Mouse (Mus musculus): Measurements from ENCODE around the gene Lix1. TPM values are rescaled to one million over a fixed set of nuclear protein-coding genes. Genes with fewer than 3 reads are reported as not detected.

Gene Lix1
- polyA plus RNA-seq, 1 experiment from 2014 or later, result 34.1 TPM

DNA sequence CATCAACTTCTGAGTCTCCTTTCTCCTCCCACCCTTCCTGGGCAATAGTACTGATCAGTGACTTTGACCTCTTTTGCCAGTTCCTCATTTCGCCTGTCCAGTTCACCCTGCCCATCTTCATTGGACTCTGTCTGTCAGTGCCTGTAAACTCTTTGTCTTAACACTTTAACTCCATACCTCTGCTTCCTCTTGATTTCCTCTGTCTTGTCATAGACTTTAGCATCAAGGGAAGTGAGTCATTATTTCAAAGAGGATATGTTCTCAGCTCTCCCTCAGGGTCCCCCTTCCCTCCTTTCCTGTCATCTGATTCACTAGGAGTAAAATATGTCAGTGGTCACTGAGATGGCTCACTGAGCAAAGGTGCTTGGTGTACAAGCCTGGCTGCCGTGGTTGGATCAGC is 3.8 kb upstream of the Lix1 start:
- H3K4me1 ChIP-seq, result peaks cover 32% of the 10 kb centered on the region
- no peaks in the 10 kb centered on the region for H3K9me3 ChIP-seq
- 91% methylated on average over 2 of the region's 2 CpGs for WGBS
- H3K27me3 ChIP-seq, result no peaks in the 10 kb centered on the region
- no peaks in the 10 kb centered on the region; the same call in 1 of the 2 replicates for H3K36me3 ChIP-seq
- H3K4me2 ChIP-seq (replicated peaks), result no peak overlapping the region
- no peak overlapping the region for H3K9ac ChIP-seq (replicated peaks)
- no peak overlapping the region for H3K4me3 ChIP-seq
- no peak overlapping the region for H3K27ac ChIP-seq (replicated peaks)
- ATAC-seq (replicated peaks), result no peak

DNA sequence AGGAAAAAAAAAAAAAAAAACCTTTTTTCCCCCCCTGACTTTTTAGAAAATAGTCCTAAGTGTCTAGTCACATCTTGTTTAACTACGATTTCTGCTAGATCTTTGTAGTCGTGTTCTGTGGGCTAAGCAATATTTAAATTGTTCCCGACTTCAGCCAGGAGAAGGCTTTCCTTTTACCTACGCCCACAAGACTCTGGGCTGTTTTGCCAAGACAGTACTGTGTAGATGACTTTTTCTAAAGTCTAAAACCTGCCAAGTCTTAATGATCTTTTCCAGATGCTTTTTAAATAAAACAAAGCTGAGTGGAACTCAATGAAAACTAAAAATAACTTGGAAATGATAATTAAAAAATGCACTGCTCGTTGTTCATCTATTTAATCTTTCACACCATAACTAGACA is 566 bp downstream of the Lix1 start:
- WGBS, result 1% methylated on average over 5 of the region's 5 CpGs

DNA sequence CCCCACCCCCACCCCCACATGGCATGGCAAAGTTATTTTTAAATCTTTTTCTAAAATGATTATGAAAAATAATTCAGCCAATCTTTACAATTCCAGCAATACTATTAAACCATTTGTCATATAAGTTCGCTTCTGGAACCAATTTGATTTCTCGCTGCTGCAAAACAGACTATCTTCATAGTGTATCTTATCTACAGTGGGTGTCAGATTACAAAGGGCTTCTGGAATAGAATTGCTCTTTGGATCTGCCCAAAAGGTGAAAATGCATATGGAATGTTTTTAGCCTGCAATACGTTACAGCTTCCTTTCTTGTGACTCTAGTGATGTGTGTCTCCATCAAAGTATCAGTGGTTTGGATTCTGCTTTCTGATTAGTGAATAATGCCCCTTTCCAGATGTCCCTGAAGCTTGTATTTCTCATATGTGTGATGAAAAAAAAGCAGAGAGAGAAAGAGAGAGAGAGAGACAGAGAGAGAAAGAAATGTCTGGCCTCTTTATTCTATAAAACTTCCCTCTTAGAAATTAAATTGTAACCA is 1.2 kb downstream of the Lix1 start:
- H3K4me2 ChIP-seq (replicated peaks), result peak overlapping the region; percentile 47
- no peak for ATAC-seq (replicated peaks)
- peaks cover 41% of the 10 kb centered on the region for H3K4me1 ChIP-seq
- peak overlapping the region; percentile 43 for H3K4me3 ChIP-seq
- no peaks in the 10 kb centered on the region for H3K9me3 ChIP-seq
- peak overlapping the region; percentile 68 for H3K27ac ChIP-seq (replicated peaks)
- H3K9ac ChIP-seq (replicated peaks), result peak overlapping the region; percentile 43
- H3K27me3 ChIP-seq, result no peaks in the 10 kb centered on the region
- H3K36me3 ChIP-seq, result no peaks in the 10 kb centered on the region
- WGBS, result 8% methylated on average over 3 of the region's 3 CpGs

More for the DNA sequence above, 566 bp downstream of the Lix1 start:
- Histone ChIP-seq H3K27ac (replicated peaks) (peak overlapping the region; percentile 91), H3K4me3 (peak overlapping the region; percentile 43), H3K9ac (replicated peaks) (peak overlapping the region; percentile 51), H3K4me1 (peaks cover 35% of the 10 kb centered on the region), H3K36me3 (no peaks in the 10 kb centered on the region), H3K27me3 (no peaks in the 10 kb centered on the region), H3K9me3 (no peaks in the 10 kb centered on the region), H3K4me2 (replicated peaks) (peak overlapping the region; percentile 47)
- peak; percentile 61 for ATAC-seq (replicated peaks)

DNA sequence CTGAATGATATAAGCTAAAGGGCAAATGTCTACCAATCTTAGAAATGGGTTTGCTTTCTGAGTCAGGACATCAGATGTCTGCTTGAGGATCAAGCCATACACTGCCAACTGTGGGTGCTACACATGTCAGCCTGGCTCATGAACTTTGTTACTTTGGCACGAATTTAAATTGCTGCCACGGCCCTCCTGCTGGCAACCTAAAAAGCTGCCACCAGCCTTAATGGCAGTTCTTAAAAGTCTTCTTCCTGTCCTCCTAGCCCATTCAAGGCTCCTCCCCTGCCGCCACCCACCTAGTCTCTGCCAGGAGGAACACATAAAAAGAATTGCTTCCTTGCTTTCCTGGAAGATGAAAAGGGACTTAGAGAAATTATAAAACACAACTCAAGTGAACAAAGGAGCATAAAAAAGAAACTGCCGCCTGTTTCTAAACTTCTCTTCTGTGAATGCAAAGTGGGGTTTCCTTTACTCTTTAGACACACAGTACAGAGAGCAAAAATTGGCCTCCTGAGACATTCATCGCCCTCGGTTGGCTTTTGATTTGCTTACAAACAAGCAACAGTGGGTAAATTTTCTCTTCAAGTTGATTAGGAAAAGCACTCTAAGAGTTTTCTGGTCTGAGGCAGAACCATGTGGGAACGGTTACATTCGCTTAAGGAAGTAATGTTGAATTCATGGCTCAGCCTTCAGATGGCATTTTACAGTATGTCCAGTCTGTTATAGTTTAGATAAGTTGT is 2.5 kb downstream of the Lix1 start:
- Histone ChIP-seq H3K4me1 (peaks cover 52% of the 10 kb centered on the region), H3K27me3 (no peaks in the 10 kb centered on the region), H3K36me3 (no peaks in the 10 kb centered on the region), H3K9ac (replicated peaks) (peak overlapping the region; percentile 15; the same call in 1 of the 2 replicates), H3K9me3 (no peaks in the 10 kb centered on the region), H3K4me3 (peak overlapping the region; percentile 43), H3K4me2 (replicated peaks) (peak overlapping the region; percentile 47), H3K27ac (replicated peaks) (peak overlapping the region; percentile 68)
- ATAC-seq (replicated peaks), result no peak
- WGBS, result 12% methylated on average over 8 of the region's 8 CpGs

DNA sequence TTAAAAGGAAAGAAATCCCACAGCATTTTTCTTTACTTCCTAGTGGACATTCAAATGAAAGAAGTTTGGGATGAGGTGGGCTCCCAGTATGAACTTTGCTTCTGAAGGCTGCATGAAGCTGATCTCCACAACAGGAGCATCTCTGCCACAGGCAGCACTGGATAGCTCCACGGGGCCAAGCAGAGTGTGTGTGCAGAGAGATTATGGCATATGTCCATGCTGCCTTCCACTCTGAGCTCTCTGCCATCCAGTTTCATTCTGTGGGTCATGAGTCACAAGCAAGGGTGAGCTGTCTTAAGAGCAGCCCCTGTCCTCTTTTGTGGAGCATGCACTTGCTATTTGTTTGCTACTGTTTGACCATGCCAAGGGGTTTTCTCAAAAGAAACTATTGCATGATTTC is 3.1 kb downstream of the Lix1 start:
- no peak overlapping the region; the same call in 1 of the 2 replicates for H3K27ac ChIP-seq (replicated peaks)
- H3K4me3 ChIP-seq, result no peak overlapping the region
- peaks cover 52% of the 10 kb centered on the region for H3K4me1 ChIP-seq
- H3K9ac ChIP-seq (replicated peaks), result no peak overlapping the region
- no peaks in the 10 kb centered on the region for H3K27me3 ChIP-seq
- no peaks in the 10 kb centered on the region for H3K36me3 ChIP-seq
- H3K4me2 ChIP-seq (replicated peaks), result peak overlapping the region; percentile 20; the same call in 1 of the 2 replicates
- no peaks in the 10 kb centered on the region for H3K9me3 ChIP-seq
- 32% methylated on average over 1 of the region's 1 CpGs for WGBS
- no peak for ATAC-seq (replicated peaks)

DNA sequence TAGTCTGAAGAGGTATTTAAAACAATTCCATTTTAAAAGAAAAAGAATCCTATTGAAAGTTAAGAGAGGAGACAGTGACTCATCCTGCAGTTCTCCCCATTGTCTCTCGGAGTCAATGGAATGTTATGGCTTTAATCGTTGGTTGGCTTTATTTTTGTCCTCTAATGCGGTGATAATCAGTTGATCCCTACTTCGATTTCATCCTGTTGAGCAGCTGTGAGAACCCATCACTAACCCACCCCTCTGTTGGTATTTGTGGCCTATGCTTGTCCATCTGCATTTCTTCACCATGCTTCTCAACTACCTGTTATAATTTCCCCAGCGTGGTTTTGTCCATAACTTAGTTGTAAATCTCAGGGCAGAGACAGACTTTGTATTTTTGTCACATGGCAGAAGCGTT is 5.7 kb downstream of the Lix1 start:
- Histone ChIP-seq H3K9ac (replicated peaks) (no peak overlapping the region), H3K4me3 (no peak overlapping the region), H3K36me3 (no peaks in the 10 kb centered on the region), H3K27me3 (no peaks in the 10 kb centered on the region), H3K4me2 (replicated peaks) (no peak overlapping the region), H3K4me1 (peaks cover 45% of the 10 kb centered on the region), H3K9me3 (no peaks in the 10 kb centered on the region), H3K27ac (replicated peaks) (no peak overlapping the region)
- 35% methylated on average over 6 of the region's 6 CpGs for WGBS
- no peak for ATAC-seq (replicated peaks)

DNA sequence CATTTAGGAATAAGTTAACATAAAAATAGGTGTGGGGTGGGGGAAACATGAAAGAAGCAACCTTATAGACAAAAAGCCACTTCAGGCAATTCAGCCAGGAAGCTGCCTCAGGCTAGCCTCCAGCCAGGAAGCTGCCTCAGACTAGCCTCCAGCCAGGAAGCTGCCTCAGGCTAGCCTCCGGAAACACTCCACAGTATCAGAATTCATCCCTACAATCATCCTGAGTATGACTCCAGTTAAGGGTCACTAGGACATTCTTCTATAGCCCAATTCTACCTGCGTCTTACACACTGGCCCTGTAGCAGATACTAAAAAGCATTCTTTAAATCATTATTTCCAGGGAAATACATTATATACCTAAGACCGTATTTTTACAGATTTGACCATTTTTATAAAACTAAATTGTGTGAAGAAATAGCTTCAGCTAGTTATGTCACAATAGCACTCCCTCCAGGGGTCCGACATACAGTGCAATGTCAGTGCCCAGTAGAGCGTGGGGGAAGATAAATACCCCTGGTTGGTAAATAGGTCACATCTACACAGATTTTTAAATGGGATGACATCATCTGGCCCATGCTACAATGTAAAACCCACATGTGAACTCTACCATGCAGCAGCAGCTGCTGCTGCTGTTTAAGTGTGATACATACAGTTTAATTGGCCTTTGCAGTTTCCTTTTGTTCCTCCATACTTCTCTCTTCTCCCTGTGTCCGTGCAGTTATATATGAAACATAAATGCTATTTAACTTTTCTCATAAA is 6.4 kb downstream of the Lix1 start:
- no peak for ATAC-seq (replicated peaks)
- Histone ChIP-seq H3K9ac (replicated peaks) (no peak overlapping the region), H3K36me3 (no peaks in the 10 kb centered on the region), H3K4me2 (replicated peaks) (no peak overlapping the region), H3K4me1 (peaks cover 40% of the 10 kb centered on the region), H3K27ac (replicated peaks) (no peak overlapping the region), H3K4me3 (no peak overlapping the region), H3K9me3 (no peaks in the 10 kb centered on the region), H3K27me3 (no peaks in the 10 kb centered on the region)
- WGBS, result 19% methylated on average over 6 of the region's 6 CpGs

DNA sequence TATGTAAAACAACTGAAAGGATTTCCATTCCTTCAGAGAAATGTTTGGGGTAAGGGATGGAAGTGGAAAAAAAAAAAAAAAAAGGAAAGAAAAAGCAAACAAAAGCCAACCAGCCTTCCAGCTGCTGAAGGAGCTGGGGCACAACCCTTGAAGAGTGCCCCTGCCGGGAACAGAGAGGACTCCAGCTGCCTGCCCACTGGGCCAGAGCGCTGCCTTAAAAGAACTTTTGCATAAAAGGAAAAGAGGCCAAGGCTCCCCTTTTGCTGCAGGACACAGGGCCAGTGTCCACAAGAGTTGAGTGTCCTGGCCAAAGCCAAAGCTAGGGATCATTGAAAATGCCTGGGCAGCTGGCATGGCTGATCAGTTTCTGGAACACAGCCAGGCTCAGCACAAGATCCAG is 7.1 kb downstream of the Lix1 start:
- no peaks in the 10 kb centered on the region for H3K36me3 ChIP-seq
- no peak overlapping the region for H3K9ac ChIP-seq (replicated peaks)
- peak; percentile 32; the same call in 1 of the 2 replicates for ATAC-seq (replicated peaks)
- no peaks in the 10 kb centered on the region for H3K27me3 ChIP-seq
- H3K4me2 ChIP-seq (replicated peaks), result 0 out of 2 replicates have a peak overlapping the region, but pooled peaks have one; percentile 1
- peaks cover 38% of the 10 kb centered on the region for H3K4me1 ChIP-seq
- peak overlapping the region; percentile 64 for H3K27ac ChIP-seq (replicated peaks)
- no peaks in the 10 kb centered on the region for H3K9me3 ChIP-seq
- 0% methylated on average over 2 of the region's 2 CpGs for WGBS
- H3K4me3 ChIP-seq, result no peak overlapping the region

DNA sequence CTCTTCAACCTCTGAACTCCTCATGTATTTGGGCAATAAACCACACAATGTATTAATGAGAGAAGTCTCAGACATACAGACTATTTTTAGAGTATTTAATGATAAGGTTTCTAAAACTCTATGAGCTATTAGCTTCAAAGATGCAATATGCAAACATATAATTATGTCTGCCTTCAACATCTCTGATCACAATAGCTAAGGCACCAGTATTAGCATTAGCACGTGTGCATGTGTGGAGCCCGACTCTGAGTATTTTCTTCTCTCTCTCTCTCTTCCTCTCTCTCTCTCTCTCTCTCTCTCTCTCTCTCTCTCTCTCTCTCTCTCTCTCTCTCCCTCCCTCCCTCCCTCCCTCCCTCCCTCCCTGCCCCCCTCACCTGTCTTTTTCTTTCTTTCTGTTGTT is 9.0 kb downstream of the Lix1 start:
- peaks cover 24% of the 10 kb centered on the region for H3K4me1 ChIP-seq
- H3K4me3 ChIP-seq, result no peak overlapping the region
- H3K9me3 ChIP-seq, result no peaks in the 10 kb centered on the region
- H3K27me3 ChIP-seq, result no peaks in the 10 kb centered on the region
- H3K4me2 ChIP-seq (replicated peaks), result no peak overlapping the region
- ATAC-seq (replicated peaks), result peak; percentile 68
- H3K9ac ChIP-seq (replicated peaks), result no peak overlapping the region
- 35% methylated on average over 2 of the region's 2 CpGs for WGBS
- no peaks in the 10 kb centered on the region for H3K36me3 ChIP-seq
- H3K27ac ChIP-seq (replicated peaks), result no peak overlapping the region; the same call in 1 of the 2 replicates

DNA sequence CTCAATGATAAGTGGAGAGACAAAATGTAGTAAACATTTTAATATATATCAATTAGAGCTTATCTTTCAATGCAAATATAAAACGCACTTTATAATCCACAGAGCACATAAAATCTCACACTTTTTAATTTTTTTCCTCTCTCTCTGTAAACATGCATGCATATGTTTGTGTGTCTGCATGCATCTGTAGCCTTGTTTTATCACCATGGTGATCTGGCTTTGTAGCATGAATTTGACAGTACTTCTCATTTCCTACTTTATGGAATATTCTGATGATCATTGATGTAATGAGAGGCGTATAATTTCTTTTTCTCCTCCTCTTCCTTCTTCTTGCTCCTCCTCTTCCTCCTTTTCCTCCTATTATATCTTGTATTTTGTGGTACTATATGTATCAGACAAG is 9.7 kb downstream of the Lix1 start:
- Histone ChIP-seq H3K9me3 (no peaks in the 10 kb centered on the region), H3K27ac (replicated peaks) (peak overlapping the region; percentile 65), H3K27me3 (no peaks in the 10 kb centered on the region), H3K4me1 (peaks cover 24% of the 10 kb centered on the region), H3K9ac (replicated peaks) (no peak overlapping the region), H3K4me3 (no peak overlapping the region), H3K4me2 (replicated peaks) (no peak overlapping the region), H3K36me3 (no peaks in the 10 kb centered on the region)
- 78% methylated on average over 2 of the region's 2 CpGs for whole genome bisulfite sequencing
- ATAC-seq (replicated peaks), result no peak

DNA sequence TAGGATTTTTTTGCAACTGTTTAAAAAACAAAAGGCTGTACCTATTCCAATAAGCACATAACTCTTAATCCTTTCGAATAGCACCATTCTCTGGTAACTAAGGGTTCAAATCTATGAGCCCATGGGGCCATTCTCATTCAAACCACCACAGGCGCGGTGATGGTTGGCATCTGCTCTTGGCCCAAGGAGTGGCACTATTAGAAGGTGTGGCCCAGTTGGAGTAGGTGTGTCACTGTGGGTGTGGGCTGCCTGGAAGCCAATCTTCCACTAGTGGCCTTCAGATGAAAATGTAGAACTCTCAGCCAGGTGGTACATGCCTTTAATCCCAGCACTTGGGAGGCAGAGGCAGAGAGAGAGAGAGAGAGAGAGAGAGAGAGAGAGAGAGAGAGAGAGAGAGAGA is 11.7 kb downstream of the Lix1 start:
- Histone ChIP-seq H3K4me1 (peaks cover 13% of the 10 kb centered on the region), H3K27me3 (no peaks in the 10 kb centered on the region), H3K36me3 (no peaks in the 10 kb centered on the region), H3K9me3 (no peaks in the 10 kb centered on the region), H3K27ac (replicated peaks) (no peak overlapping the region), H3K4me2 (replicated peaks) (no peak overlapping the region), H3K4me3 (no peak overlapping the region), H3K9ac (replicated peaks) (no peak overlapping the region)
- ATAC-seq (replicated peaks), result no peak
- 98% methylated on average over 3 of the region's 3 CpGs for WGBS

DNA sequence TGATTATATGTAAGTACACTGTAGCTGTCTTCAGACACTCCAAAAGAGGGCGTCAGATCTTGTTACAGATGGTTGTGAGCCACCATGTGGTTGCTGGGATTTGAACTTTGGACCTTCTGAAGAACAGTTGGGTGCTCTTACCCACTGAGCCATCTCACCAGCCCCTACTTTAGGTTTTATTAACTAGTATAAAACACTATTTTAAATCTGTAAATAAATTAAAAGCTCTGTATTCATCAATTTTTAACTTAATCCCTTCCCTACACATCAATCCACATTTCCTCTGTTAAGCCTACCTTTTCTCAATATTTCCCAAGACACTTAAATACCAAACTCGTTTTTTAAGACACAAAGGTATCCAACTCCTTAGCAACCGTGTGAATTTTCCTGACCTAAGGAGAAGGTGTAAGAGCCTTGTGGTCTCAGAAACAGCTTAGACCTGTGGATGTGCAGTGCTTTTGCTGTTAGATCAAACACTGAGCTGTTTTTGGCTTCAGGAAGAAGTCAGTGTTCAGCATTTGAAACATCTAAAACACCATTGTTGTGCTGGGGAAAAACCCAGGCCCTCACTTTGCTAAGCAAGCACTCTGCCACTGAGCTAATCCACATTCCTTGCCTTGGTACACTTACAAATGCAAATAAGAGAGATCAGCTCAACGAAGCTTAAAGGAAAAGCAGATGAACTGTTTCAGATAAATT is 22.3 kb downstream of the Lix1 start:
- no peak overlapping the region for H3K9ac ChIP-seq (replicated peaks)
- H3K27me3 ChIP-seq, result no peaks in the 10 kb centered on the region
- no peaks in the 10 kb centered on the region for H3K9me3 ChIP-seq
- no peak overlapping the region for H3K4me3 ChIP-seq
- H3K27ac ChIP-seq (replicated peaks), result peak overlapping the region; percentile 4; the same call in 1 of the 2 replicates
- no peaks in the 10 kb centered on the region for H3K36me3 ChIP-seq
- 0 out of 2 replicates have a peak, but pooled peaks cover 7% of the 10 kb centered on the region for H3K4me1 ChIP-seq
- H3K4me2 ChIP-seq (replicated peaks), result no peak overlapping the region
- ATAC-seq (replicated peaks), result peak; percentile 42
- 19% methylated on average over 4 of the region's 4 CpGs for WGBS
